Mouse (Mus musculus): ENCODE measurements around the gene Rilp.
"Not testable (repeated sequence)": the region's sequence is repeated elsewhere in the genome, so short reads cannot be mapped to it uniquely, and the experiment has no call there.

Rilp gene

DNA sequence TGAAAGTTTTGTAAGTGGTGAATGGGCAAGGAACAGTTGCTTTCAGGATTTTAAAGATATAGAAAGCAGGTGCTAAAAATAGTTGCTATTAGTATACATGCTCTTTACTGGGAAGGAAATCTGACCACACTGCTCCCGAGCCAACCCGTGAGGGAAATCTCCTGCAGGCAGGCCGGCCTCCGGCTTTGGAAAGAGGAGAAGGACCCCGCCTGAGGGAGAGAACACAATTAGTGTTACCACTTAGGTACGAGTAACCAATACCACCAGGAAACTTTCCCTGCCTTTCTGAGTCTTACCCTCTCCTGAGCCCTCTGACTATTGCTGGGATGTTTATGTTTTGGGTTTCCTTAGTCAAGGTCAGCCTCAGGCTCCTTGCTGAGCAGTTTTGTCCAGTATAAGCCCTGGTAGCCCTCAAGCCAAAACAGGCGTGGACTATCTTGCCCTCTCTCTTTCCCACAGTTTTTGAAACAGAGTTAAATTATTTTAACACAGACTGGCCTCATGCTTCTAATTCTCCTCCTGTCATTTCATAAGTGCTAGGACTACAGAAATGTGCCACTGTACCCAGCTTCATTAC is 43.1 kb downstream of the Rilp start:
- DNase-seq (ENCODE audit: extremely low spot score, low spot score): no peak

GRCm38 (mm10) chr11:75556006-75556405 is 46.1 kb downstream of the Rilp start:
- DNase-seq (ENCODE audit: extremely low spot score, low spot score): not testable (repeated sequence)

DNA sequence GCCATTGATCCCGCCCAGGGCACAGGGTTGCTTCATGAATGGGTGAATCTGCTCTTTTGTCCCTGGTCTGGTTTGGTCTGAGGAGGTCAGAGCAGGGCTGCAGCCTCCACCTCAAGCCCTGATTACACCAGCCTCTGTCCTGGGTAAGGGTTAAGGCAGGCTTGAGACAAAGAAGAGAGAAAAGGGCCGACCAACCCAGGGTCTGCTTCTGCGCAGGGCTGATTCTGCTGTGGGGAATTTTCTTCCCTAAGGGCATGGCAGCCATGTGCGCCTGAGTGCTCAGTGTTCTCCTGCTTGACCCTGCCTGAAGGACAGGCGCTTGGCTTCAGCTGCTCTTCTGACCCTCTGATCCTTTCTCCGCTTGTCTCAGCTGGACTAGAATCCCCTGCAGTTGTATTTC is 47.2 kb downstream of the Rilp start:
- no peak for DNase-seq (ENCODE audit: extremely low spot score, low spot score)

- no peak for DNase-seq (ENCODE audit: extremely low spot score, low spot score)
These were observed 48.2 kb downstream of the Rilp start for GRCm38 (mm10) chr11:75558101-75558500.

DNA sequence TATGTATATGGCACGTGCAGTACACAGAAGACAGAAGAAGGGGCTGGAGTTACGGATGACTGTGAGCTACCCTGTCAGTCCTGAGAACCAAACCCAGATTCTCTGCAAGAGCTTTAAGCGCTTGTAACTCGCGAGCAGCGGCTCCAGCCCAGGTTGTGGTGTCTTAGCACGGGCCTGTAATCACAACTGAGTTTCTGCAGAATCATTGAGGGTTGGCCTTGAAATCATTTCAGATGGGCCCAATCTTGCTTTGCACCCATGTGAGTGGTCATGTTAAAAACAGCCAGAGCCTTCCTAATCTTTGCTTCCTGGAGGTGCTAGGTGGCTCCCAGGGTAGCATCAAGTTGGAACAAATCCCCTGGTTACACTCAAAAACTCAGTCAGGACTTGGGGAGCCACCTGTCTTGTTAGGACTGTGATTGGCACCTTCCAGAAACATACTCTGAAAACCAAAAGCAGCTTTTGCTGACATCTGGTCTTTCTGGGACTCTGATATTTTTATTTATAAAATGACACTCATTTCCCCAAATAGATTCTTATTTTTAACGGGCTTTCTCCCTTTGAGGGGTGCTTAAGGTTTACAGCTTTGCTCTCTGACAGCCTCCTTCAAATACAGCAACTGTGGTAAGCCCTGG is 50.1 kb downstream of the Rilp start:
- no peak for DNase-seq (ENCODE audit: extremely low spot score, low spot score)

GRCm38 (mm10) chr11:75560530-75561409 is 50.9 kb downstream of the Rilp start:
- no peak for DNase-seq (ENCODE audit: extremely low spot score, low spot score)

DNA sequence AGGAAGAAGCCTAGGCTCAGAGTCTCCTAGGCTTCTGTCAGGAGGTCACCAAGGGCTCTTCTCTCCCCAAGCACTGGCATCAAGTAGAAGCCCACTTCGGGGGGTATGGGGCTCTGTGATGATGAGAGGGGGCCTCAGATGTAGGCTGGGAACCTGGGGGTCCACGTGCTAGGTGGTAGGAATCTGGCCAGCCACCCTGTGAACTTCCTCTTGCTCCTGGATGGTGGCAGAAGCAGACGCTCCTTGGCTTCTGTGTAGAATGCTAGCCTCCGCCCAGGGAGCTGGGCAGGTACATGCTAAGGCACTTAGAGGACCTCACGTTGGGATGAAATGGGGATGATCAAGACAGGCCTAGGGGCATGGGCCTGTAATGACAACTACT is 51.5 kb downstream of the Rilp start:
- DNase-seq (ENCODE audit: extremely low spot score, low spot score): no peak

Data from neural tube, embryonic 10.5 days (tissue).